Mouse (Mus musculus) heart, adult 9 months (tissue): ENCODE data around the gene Gm33815.
"Not testable (repeated sequence)": the region's sequence is repeated elsewhere in the genome, so short reads cannot be mapped to it uniquely, and the experiment has no call there.

Experiments used
- DNase-seq, 2 experiments: peaks; one replicate each; pipeline ENCODE4 v3.0.0; 2022; ENCODE audit warnings: low spot score in 2 of 2

Gene Gm33815

DNA sequence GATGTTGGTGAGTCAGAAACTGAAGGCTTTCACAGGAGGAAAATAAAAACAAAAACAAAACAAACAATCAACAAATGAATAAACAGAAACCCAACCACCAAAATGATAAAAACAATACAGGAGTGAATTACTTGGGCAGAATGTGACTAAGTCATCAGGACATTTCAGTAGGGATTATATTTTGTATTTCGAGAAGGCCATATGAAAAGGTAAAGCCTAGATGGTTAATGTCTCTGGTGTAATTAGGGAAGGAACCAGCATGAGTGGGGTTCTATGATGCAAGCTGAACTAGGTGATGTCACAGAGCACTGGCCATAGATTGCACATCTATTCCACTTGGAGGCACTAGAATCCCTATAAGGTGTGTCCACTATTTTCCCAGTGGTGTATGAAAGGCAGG lies at the start of gene Gm33815:
Gene Gm33815, plus strand, starts transcription at position 301 of the 400 bp plus-strand sequence.
- not testable (repeated sequence) for DNase-seq
